Mouse (Mus musculus) right cerebral cortex, adult 18-20 months (tissue): ENCODE measurements around the gene Arl3.
A peak's percentile ranks its signal among the peaks of the same experiment; 100 is the strongest.

ENCODE experiments used
- DNase-seq: peaks from one replicate; pipeline ENCODE4 v3.0.0; 2022; ENCODE audit warnings: mixed read lengths

Gene Arl3

GRCm38 (mm10) chr19:46499836-46500580 is 73.0 kb downstream of the Arl3 start:
- DNase-seq, result peak; percentile 99

GRCm38 (mm10) chr19:46499539-46499835 is 73.5 kb downstream of the Arl3 start:
- no peak for DNase-seq

DNA sequence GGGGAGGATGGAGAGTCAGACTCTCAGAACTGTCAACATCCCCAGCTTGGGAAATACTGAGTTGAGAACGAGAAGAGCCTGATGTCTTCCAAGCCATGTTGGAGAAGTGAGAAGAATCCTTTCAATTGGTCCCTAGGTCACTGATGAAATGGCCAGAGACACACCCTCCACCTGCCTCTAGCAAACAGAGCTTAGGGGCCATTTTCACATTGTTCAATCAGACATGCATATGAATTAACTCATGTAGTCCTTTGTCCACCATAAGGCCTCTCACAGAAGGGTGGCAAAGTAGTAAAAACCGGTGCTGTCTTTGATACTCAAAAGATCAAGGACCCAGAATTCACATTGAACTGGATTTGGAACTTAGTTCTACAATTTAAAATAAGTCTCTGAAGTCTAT is 75.8 kb downstream of the Arl3 start:
- DNase-seq, result no peak

- no peak for DNase-seq
Observed at GRCm38 (mm10) chr19:46495136-46495535, 77.9 kb downstream of the Arl3 start.

DNA sequence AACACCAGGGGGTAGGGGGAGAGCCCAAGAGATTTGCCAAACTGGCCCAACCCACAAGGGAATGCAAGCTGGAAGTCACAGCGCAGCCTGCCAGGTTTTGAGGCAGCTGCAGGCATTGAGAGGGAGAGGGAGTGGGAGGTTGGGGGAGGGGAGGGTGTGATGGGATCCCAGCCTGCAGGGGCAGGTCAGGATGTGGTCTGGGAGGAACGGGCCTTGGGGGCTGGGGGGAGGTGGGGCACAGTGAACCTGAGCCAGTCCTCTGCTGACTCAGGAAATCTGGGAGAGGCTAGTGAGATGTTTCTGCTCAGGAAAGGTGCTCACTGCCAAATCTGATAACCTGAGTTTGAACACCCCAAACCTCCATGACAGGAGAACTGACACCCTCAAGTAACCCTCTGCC is 82.4 kb downstream of the Arl3 start:
- no peak for DNase-seq

DNA sequence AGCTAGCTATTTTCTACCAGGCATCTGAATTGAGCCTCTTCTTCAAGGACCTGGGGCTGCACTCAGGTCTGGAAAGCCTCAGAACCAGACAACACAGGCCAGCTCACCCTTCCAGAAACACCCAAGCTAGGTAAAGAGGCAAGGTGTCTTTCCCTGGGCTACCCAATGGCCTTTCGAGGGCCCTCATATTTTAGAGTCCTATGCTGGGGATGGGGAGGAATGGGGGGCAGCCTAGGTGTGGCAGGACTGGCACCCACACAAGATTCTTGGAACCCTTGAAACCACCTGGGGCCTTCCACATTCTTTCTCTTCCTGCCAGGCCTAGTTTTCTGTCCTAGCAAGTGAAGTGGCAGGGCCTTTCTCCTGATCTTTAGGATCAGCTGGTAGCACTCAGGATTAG is 83.5 kb downstream of the Arl3 start:
- no peak for DNase-seq

- DNase-seq, result no peak
Observed at GRCm38 (mm10) chr19:46486709-46487108, 86.3 kb downstream of the Arl3 start.

DNA sequence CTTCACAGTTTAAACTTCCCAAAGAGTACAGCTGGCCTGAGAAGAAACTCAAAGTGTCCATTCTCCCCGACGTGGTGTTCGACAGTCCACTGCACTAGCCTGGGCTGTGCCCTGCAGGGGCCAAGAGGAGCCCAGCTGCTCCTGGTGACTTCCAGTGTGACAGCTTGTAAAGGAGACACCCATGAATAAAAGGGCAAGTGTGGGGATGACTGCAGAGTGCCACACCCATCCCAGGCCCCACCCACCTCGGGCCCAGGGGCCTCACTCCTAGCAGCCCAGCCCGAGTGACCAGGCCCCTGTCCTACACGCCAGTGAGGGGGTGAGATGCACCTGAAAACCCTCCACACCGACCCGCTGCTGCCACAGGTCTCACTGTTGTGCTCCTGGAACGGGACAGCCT is 87.2 kb downstream of the Arl3 start:
- DNase-seq, result no peak

GRCm38 (mm10) chr19:46484518-46484917 is 88.5 kb downstream of the Arl3 start:
- peak; percentile 75 for DNase-seq

GRCm38 (mm10) chr19:46483701-46484328 is 89.2 kb downstream of the Arl3 start:
- peak; percentile 67 for DNase-seq

DNA sequence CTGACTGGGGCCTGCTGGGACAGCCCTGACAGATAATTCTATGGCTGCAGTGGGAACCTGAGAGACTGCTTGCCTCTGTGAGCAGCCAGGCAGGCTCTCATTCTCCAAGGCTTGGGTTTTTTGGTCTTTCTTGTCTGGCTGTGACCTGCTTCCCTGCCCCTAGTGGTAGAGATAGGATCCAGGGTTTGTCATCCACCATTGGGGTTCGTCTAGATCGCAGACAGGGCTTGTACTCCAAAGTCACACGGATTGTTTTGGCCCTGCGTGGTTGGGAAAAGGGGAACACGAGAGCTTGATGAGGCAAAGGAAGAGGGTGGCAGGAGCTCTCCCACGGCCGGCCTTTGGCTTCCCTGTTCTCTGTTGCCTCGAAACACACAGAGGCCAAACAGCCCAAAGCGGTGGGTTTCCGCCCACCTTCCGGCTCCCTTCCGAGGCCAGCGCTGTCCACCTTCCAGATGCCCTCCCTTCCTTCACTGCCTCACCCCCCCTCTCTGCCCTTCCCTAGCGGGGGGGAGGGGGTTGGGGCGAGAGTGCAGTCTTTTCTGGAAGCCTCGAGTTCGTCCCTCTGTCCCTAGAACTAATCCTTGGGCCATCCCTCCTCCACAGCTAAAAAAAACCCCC is 90.0 kb downstream of the Arl3 start:
- no peak for DNase-seq

DNA sequence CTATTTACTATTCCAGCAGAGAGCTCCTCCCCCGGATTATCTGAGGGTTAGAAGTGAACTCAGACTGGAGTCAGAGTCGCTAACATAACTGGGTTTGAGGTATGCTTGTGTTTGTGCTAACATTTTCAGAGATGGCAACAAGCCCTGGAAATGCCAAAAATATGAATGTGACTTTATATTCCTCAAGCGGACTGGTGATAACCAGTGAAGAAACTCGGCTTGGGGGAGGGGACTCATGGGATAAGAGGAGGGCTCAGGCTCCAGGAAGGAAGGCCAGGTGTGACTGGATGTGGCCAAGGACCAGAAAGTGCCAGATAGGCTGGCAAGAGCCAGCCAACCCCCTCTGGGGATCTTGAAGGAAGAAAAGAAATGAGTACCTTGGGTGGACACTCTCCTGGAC is 91.2 kb downstream of the Arl3 start:
- no peak for DNase-seq

GRCm38 (mm10) chr19:46481352-46481751 is 91.6 kb downstream of the Arl3 start:
- DNase-seq, result no peak
